Mouse (Mus musculus): ENCODE results near the gene Ric8b.

DNA sequence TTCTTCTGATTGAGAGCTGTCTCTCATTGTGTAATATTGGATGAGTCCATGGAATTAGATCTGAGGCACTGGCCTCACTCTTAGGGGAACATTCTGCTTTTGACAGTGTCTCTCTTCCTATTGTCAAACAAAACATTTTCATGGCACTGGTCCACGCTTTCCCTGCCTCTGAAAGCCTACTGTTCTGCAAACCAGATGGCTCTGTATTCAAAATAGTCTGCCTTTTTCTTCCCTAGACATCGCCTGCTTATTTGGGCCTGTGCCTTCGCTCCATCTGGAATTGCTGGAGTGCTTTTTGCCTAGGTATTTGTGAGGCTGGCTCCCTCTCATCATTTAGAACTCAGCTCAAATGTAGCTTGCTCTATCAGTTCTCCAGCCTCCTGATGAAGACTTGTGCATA lies 46.3 kb downstream of the Ric8b start:
- TF ChIP-seq CTCF (IDR thresholded peaks at IDR 0.05; ENCODE audit: extremely low read depth, insufficient read depth, insufficient read length, insufficient replicate concordance) (no peak), POLR2A (IDR thresholded peaks at IDR 0.05; ENCODE audit: low read depth, low read length) (no peak)

Measured in spleen, adult 2 months (tissue).